Mouse (Mus musculus) mature B cell (primary cell): ENCODE data around the gene Ftl1.

ENCODE experiments used
- in situ Hi-C: fragments of 300-500 bp; cut with MboI; formaldehyde crosslinking; loops from 2 replicates; pipeline ENCODE4 v1.14.3; 2019

Gene Ftl1

GRCm38 (mm10) chr7:45413113-45413863, 46.4 kb downstream of the Ftl1 start, which contains the start of gene Ntf5:
TSS of gene Ntf5 (plus strand) at chr7:45413695.
- in situ Hi-C loops = no loop called here

GRCm38 (mm10) chr7:45412421-45412820, 47.3 kb downstream of the Ftl1 start:
- in situ Hi-C loops = no loop called here

GRCm38 (mm10) chr7:45409497-45410163, 50.1 kb downstream of the Ftl1 start:
- in situ Hi-C loops = no loop called here

- in situ Hi-C loops = no loop called here
Observed at GRCm38 (mm10) chr7:45408949-45409348, 50.7 kb downstream of the Ftl1 start.

- in situ Hi-C loops = no loop called here
Observed at GRCm38 (mm10) chr7:45408351-45408750, 51.3 kb downstream of the Ftl1 start.
